Mouse (Mus musculus): ENCODE results near the gene Klhl22. TPM values are rescaled to one million over a fixed set of nuclear protein-coding genes. Genes with fewer than 3 reads are reported as not detected.

The Klhl22 gene
- polyA plus RNA-seq, 1 experiment from 2014 or later: 86.0 TPM

- H3K9me3 ChIP-seq (replicated peaks; ENCODE audit: control insufficient read depth, low read length, poor library complexity, severe bottlenecking): peaks cover 4% of the 10 kb centered on the region
- no peaks in the 10 kb centered on the region for H3K27me3 ChIP-seq (ENCODE audit: control insufficient read depth, insufficient read depth, low read depth, low read length)
- no peak overlapping the region for H3K9ac ChIP-seq (ENCODE audit: low read depth, low read length)
- H3K4me1 ChIP-seq (ENCODE audit: control insufficient read depth, insufficient read depth, low read length): no peaks in the 10 kb centered on the region
- no peak overlapping the region for H3K4me2 ChIP-seq (ENCODE audit: low read length)
- no peak overlapping the region for H3K4me3 ChIP-seq (ENCODE audit: low read depth, low read length)
- ATAC-seq: no peak
- H3K27ac ChIP-seq (ENCODE audit: low read length): no peak overlapping the region
- no peaks in the 10 kb centered on the region for H3K36me3 ChIP-seq (ENCODE audit: control insufficient read depth, insufficient read depth, low read length)
- WGBS: 49% methylated on average over 4 of the region's 4 CpGs
These were observed 16.1 kb upstream of the Klhl22 start for GRCm38 (mm10) chr16:17743279-17743678.

GRCm38 (mm10) chr16:17744536-17744935, 14.9 kb upstream of the Klhl22 start:
- WGBS: 13% methylated on average over 1 of the region's 1 CpGs
- Histone ChIP-seq H3K9me3 (replicated peaks; ENCODE audit: control insufficient read depth, low read length, poor library complexity, severe bottlenecking) (peaks cover 4% of the 10 kb centered on the region), H3K27ac (ENCODE audit: low read length) (no peak overlapping the region), H3K36me3 (ENCODE audit: control insufficient read depth, insufficient read depth, low read length) (no peaks in the 10 kb centered on the region), H3K4me1 (ENCODE audit: control insufficient read depth, insufficient read depth, low read length) (no peaks in the 10 kb centered on the region), H3K4me3 (ENCODE audit: low read depth, low read length) (no peak overlapping the region), H3K4me2 (ENCODE audit: low read length) (no peak overlapping the region), H3K27me3 (ENCODE audit: control insufficient read depth, insufficient read depth, low read depth, low read length) (no peaks in the 10 kb centered on the region), H3K9ac (ENCODE audit: low read depth, low read length) (no peak overlapping the region)
- ATAC-seq: no peak

- no peak overlapping the region for H3K4me3 ChIP-seq (ENCODE audit: low read depth, low read length)
- H3K9ac ChIP-seq (ENCODE audit: low read depth, low read length): no peak overlapping the region
- no peak for ATAC-seq
- 79% methylated on average over 2 of the region's 2 CpGs for WGBS
- no peak overlapping the region for H3K4me2 ChIP-seq (ENCODE audit: low read length)
- no peak overlapping the region for H3K27ac ChIP-seq (ENCODE audit: low read length)
- no peaks in the 10 kb centered on the region for H3K4me1 ChIP-seq (ENCODE audit: control insufficient read depth, insufficient read depth, low read length)
- peaks cover 4% of the 10 kb centered on the region for H3K9me3 ChIP-seq (replicated peaks; ENCODE audit: control insufficient read depth, low read length, poor library complexity, severe bottlenecking)
- H3K36me3 ChIP-seq (ENCODE audit: control insufficient read depth, insufficient read depth, low read length): no peaks in the 10 kb centered on the region
- no peaks in the 10 kb centered on the region for H3K27me3 ChIP-seq (ENCODE audit: control insufficient read depth, insufficient read depth, low read depth, low read length)
These were observed 14.4 kb upstream of the Klhl22 start for GRCm38 (mm10) chr16:17745067-17745466.

- WGBS: 34% methylated on average over 3 of the region's 3 CpGs
- no peak overlapping the region for H3K9ac ChIP-seq (ENCODE audit: low read depth, low read length)
These were observed 6.4 kb upstream of the Klhl22 start for GRCm38 (mm10) chr16:17753001-17753400.

GRCm38 (mm10) chr16:17753686-17754085, 5.7 kb upstream of the Klhl22 start:
- no peaks in the 10 kb centered on the region for H3K36me3 ChIP-seq (ENCODE audit: control insufficient read depth, insufficient read depth, low read length)
- H3K27ac ChIP-seq (ENCODE audit: low read length): no peak overlapping the region
- no peaks in the 10 kb centered on the region; the same call in 1 of the 2 replicates for H3K27me3 ChIP-seq (ENCODE audit: control insufficient read depth, insufficient read depth, low read depth, low read length)
- H3K9me3 ChIP-seq (replicated peaks; ENCODE audit: control insufficient read depth, low read length, poor library complexity, severe bottlenecking): no peaks in the 10 kb centered on the region
- H3K4me2 ChIP-seq (ENCODE audit: low read length): no peak overlapping the region
- H3K9ac ChIP-seq (ENCODE audit: low read depth, low read length): no peak overlapping the region
- no peak overlapping the region for H3K4me3 ChIP-seq (ENCODE audit: low read depth, low read length)
- H3K4me1 ChIP-seq (ENCODE audit: control insufficient read depth, insufficient read depth, low read length): peaks cover 2% of the 10 kb centered on the region
- no peak for ATAC-seq
- 35% methylated on average over 1 of the region's 1 CpGs for WGBS

More at GRCm38 (mm10) chr16:17753001-17753400, 6.4 kb upstream of the Klhl22 start:
- Histone ChIP-seq H3K9me3 (replicated peaks; ENCODE audit: control insufficient read depth, low read length, poor library complexity, severe bottlenecking) (no peaks in the 10 kb centered on the region), H3K27me3 (ENCODE audit: control insufficient read depth, insufficient read depth, low read depth, low read length) (no peaks in the 10 kb centered on the region; the same call in 1 of the 2 replicates), H3K4me3 (ENCODE audit: low read depth, low read length) (no peak overlapping the region), H3K4me1 (ENCODE audit: control insufficient read depth, insufficient read depth, low read length) (no peaks in the 10 kb centered on the region), H3K36me3 (ENCODE audit: control insufficient read depth, insufficient read depth, low read length) (no peaks in the 10 kb centered on the region), H3K27ac (ENCODE audit: low read length) (no peak overlapping the region), H3K4me2 (ENCODE audit: low read length) (no peak overlapping the region)
- ATAC-seq: no peak

- H3K27ac ChIP-seq (ENCODE audit: low read length): no peak overlapping the region
- no peaks in the 10 kb centered on the region; the same call in 1 of the 2 replicates for H3K27me3 ChIP-seq (ENCODE audit: control insufficient read depth, insufficient read depth, low read depth, low read length)
- H3K36me3 ChIP-seq (ENCODE audit: control insufficient read depth, insufficient read depth, low read length): no peaks in the 10 kb centered on the region
- no peak overlapping the region for H3K9ac ChIP-seq (ENCODE audit: low read depth, low read length)
- no peak overlapping the region for H3K4me2 ChIP-seq (ENCODE audit: low read length)
- ATAC-seq: no peak
- H3K9me3 ChIP-seq (replicated peaks; ENCODE audit: control insufficient read depth, low read length, poor library complexity, severe bottlenecking): no peaks in the 10 kb centered on the region
- peaks cover 30% of the 10 kb centered on the region for H3K4me1 ChIP-seq (ENCODE audit: control insufficient read depth, insufficient read depth, low read length)
- no peak overlapping the region for H3K4me3 ChIP-seq (ENCODE audit: low read depth, low read length)
- 87% methylated on average over 1 of the region's 1 CpGs for WGBS
These were observed 1.7 kb upstream of the Klhl22 start for GRCm38 (mm10) chr16:17757756-17758155.

- Histone ChIP-seq H3K4me1 (ENCODE audit: control insufficient read depth, insufficient read depth, low read length) (peaks cover 31% of the 10 kb centered on the region), H3K4me3 (ENCODE audit: low read depth, low read length) (peak overlapping the region; percentile 63), H3K36me3 (ENCODE audit: control insufficient read depth, insufficient read depth, low read length) (no peaks in the 10 kb centered on the region), H3K4me2 (ENCODE audit: low read length) (peak overlapping the region; percentile 79), H3K9me3 (replicated peaks; ENCODE audit: control insufficient read depth, low read length, poor library complexity, severe bottlenecking) (no peaks in the 10 kb centered on the region), H3K27ac (ENCODE audit: low read length) (peak overlapping the region; percentile 80), H3K27me3 (ENCODE audit: control insufficient read depth, insufficient read depth, low read depth, low read length) (no peaks in the 10 kb centered on the region; the same call in 1 of the 2 replicates), H3K9ac (ENCODE audit: low read depth, low read length) (peak overlapping the region; percentile 87)
- no peak for ATAC-seq
- WGBS: 54% methylated on average over 9 of the region's 9 CpGs
These were observed 516 bp upstream of the Klhl22 start for GRCm38 (mm10) chr16:17758902-17759301.

- peaks cover 4% of the 10 kb centered on the region; the same call in 1 of the 2 replicates for H3K36me3 ChIP-seq (ENCODE audit: control insufficient read depth, insufficient read depth, low read length)
- H3K4me1 ChIP-seq (ENCODE audit: control insufficient read depth, insufficient read depth, low read length): peaks cover 31% of the 10 kb centered on the region
- H3K4me3 ChIP-seq (ENCODE audit: low read depth, low read length): peak overlapping the region; percentile 63
- peak; percentile 77 for ATAC-seq
- peak overlapping the region; percentile 79 for H3K4me2 ChIP-seq (ENCODE audit: low read length)
- WGBS: under 1% methylated on average over 50 of the region's 54 CpGs
- H3K9me3 ChIP-seq (replicated peaks; ENCODE audit: control insufficient read depth, low read length, poor library complexity, severe bottlenecking): no peaks in the 10 kb centered on the region
- peak overlapping the region; percentile 80 for H3K27ac ChIP-seq (ENCODE audit: low read length)
- peak overlapping the region; percentile 87 for H3K9ac ChIP-seq (ENCODE audit: low read depth, low read length)
- no peaks in the 10 kb centered on the region for H3K27me3 ChIP-seq (ENCODE audit: control insufficient read depth, insufficient read depth, low read depth, low read length)
These were observed 449 bp downstream of the Klhl22 start for GRCm38 (mm10) chr16:17759813-17760321.

- H3K36me3 ChIP-seq (ENCODE audit: control insufficient read depth, insufficient read depth, low read length): peaks cover 4% of the 10 kb centered on the region; the same call in 1 of the 2 replicates
- no peaks in the 10 kb centered on the region for H3K9me3 ChIP-seq (replicated peaks; ENCODE audit: control insufficient read depth, low read length, poor library complexity, severe bottlenecking)
- H3K27me3 ChIP-seq (ENCODE audit: control insufficient read depth, insufficient read depth, low read depth, low read length): no peaks in the 10 kb centered on the region
- peaks cover 31% of the 10 kb centered on the region for H3K4me1 ChIP-seq (ENCODE audit: control insufficient read depth, insufficient read depth, low read length)
- ATAC-seq: no peak
- peak overlapping the region; percentile 87; the same call in 1 of the 2 replicates for H3K9ac ChIP-seq (ENCODE audit: low read depth, low read length)
- peak overlapping the region; percentile 63 for H3K4me3 ChIP-seq (ENCODE audit: low read depth, low read length)
- H3K4me2 ChIP-seq (ENCODE audit: low read length): peak overlapping the region; percentile 79
- no peak overlapping the region for H3K27ac ChIP-seq (ENCODE audit: low read length)
- 38% methylated on average over 8 of the region's 8 CpGs for WGBS
These were observed 1.2 kb downstream of the Klhl22 start for GRCm38 (mm10) chr16:17760657-17761056.

Measured in midbrain, embryonic 16.5 days (tissue).